Mouse (Mus musculus): Measurements from ENCODE around the gene Ehd1. TPM values are rescaled to one million over a fixed set of nuclear protein-coding genes. Genes with fewer than 3 reads are reported as not detected.

Gene Ehd1
- polyA plus RNA-seq, 1 experiment, result 433 TPM

GRCm38 (mm10) chr19:6272738-6273137 is 3.8 kb upstream of the Ehd1 start:
- no peaks in the 10 kb centered on the region for H3K27me3 ChIP-seq (ENCODE audit: control insufficient read depth, insufficient read depth, insufficient read length)

DNA sequence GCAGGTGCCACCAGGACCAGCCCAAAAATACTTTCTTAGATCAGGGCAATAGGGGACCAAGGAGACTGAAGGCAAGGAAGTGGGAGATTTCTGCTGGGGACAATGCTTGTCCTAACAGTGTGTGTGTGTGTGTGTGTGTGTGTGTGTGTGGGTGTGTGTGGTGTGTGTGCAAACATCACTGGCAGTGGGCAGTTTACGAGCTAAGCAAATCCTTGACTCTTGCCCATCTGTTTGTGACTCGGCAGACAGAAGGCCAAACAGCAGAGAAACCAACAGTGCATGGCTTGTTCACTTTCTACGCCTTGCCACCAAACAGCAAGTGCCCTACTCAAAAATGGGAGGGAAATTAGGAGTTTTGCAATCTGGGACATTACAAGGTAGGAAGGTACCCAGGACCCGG is 2.9 kb upstream of the Ehd1 start:
- H3K4me3 ChIP-seq, result no peak overlapping the region
- H3K27me3 ChIP-seq (ENCODE audit: control insufficient read depth, insufficient read depth, insufficient read length), result no peaks in the 10 kb centered on the region
- no peak overlapping the region for H3ac ChIP-seq (ENCODE audit: control insufficient read depth, insufficient read length)
- no peak overlapping the region for H3K4me2 ChIP-seq (ENCODE audit: low read depth)
- no peak for TF ChIP-seq POLR2A (IDR thresholded peaks at IDR 0.05; ENCODE audit: insufficient read length, low read depth)
- H3K79me2 ChIP-seq (ENCODE audit: control insufficient read depth, insufficient read depth), result peaks cover 14% of the 10 kb centered on the region
- peaks cover 1% of the 10 kb centered on the region for H3K36me3 ChIP-seq (ENCODE audit: control insufficient read depth, insufficient read depth)

More at GRCm38 (mm10) chr19:6272738-6273137, 3.8 kb upstream of the Ehd1 start:
- H3K36me3 ChIP-seq (ENCODE audit: control insufficient read depth, insufficient read depth), result no peaks in the 10 kb centered on the region
- H3ac ChIP-seq (ENCODE audit: control insufficient read depth, insufficient read length), result no peak overlapping the region
- no peak overlapping the region for H3K4me3 ChIP-seq
- H3K4me2 ChIP-seq (ENCODE audit: low read depth), result no peak overlapping the region
- no peak for TF ChIP-seq USF1 (IDR thresholded peaks at IDR 0.05; ENCODE audit: low read depth)
- no peak for TF ChIP-seq TCF3 (IDR thresholded peaks at IDR 0.05; ENCODE audit: insufficient read length, low read depth)
- no peak for TF ChIP-seq POLR2A (IDR thresholded peaks at IDR 0.05; ENCODE audit: insufficient read length, low read depth)
- TF ChIP-seq POLR2AphosphoS2 (IDR thresholded peaks at IDR 0.05; ENCODE audit: insufficient read length, low read depth), result no peak
- no peak for TF ChIP-seq CEBPB (IDR thresholded peaks at IDR 0.05; ENCODE audit: insufficient read depth, poor library complexity, severe bottlenecking)
- TF ChIP-seq MYOD1 (IDR thresholded peaks at IDR 0.05; ENCODE audit: control insufficient read depth in 1 of 3, insufficient read length in 2 of 3, low read depth in 2 of 3), result no peak
- no peak for TF ChIP-seq SRF (IDR thresholded peaks at IDR 0.05; ENCODE audit: control insufficient read depth, insufficient read length, low read depth)
- TF ChIP-seq TCF12 (IDR thresholded peaks at IDR 0.05; ENCODE audit: insufficient read depth, poor library complexity, severe bottlenecking), result no peak
- TF ChIP-seq MAX (IDR thresholded peaks at IDR 0.05; ENCODE audit: low read depth), result no peak
- no peak for TF ChIP-seq REST (IDR thresholded peaks at IDR 0.05; ENCODE audit: insufficient read depth, insufficient read length)
- no peak for TF ChIP-seq E2F4 (IDR thresholded peaks at IDR 0.05; ENCODE audit: insufficient read depth)
- no peak for TF ChIP-seq MYOG (IDR thresholded peaks at IDR 0.05; ENCODE audit: control insufficient read depth in 1 of 3, insufficient read depth in 1 of 3, insufficient read length in 2 of 3, low read depth in 2 of 3)
- H3K79me2 ChIP-seq (ENCODE audit: control insufficient read depth, insufficient read depth), result peaks cover 8% of the 10 kb centered on the region

DNA sequence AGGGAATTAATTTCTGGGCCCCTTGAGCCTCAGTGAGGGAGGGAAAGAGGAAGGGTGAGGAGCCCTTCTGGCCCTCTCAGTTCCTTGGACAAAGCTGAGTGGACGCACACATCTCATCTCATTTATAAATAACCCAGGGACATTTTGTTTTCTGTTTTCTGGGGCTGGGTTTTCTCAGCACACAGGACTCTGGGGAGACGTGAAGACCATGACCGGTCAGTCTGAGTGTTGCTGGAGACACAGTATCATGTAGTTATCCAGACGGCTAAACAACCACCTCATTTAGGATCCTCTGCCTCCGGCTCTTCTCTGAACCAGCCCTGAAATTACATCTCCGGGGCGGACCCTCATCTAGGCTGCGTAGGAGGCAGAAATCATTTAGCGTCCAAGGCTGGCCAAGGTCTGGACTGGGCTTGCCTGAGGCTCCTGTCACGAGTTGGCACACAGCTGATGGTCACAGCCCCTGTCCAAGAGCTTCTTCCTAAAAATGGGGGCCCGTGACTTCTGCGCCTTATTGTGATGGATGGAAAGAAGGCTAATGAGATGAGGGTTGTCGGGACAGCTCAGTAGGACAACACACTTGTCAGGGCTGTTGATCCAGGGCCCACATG is 2.4 kb upstream of the Ehd1 start:
- Histone ChIP-seq H3K36me3 (ENCODE audit: control insufficient read depth, insufficient read depth) (peaks cover 4% of the 10 kb centered on the region), H3K79me2 (ENCODE audit: control insufficient read depth, insufficient read depth) (peaks cover 19% of the 10 kb centered on the region), H3K27me3 (ENCODE audit: control insufficient read depth, insufficient read depth, insufficient read length) (no peaks in the 10 kb centered on the region), H3ac (ENCODE audit: control insufficient read depth, insufficient read length) (no peak overlapping the region), H3K4me2 (ENCODE audit: low read depth) (no peak overlapping the region), H3K4me3 (no peak overlapping the region)
- TF ChIP-seq E2F4 (IDR thresholded peaks at IDR 0.05; ENCODE audit: insufficient read depth), result no peak
- no peak for TF ChIP-seq CEBPB (IDR thresholded peaks at IDR 0.05; ENCODE audit: insufficient read depth, poor library complexity, severe bottlenecking)
- no peak for TF ChIP-seq TCF3 (IDR thresholded peaks at IDR 0.05; ENCODE audit: insufficient read length, low read depth)
- TF ChIP-seq REST (IDR thresholded peaks at IDR 0.05; ENCODE audit: insufficient read depth, insufficient read length), result no peak
- no peak for TF ChIP-seq SRF (IDR thresholded peaks at IDR 0.05; ENCODE audit: control insufficient read depth, insufficient read length, low read depth)
- no peak for TF ChIP-seq MAX (IDR thresholded peaks at IDR 0.05; ENCODE audit: low read depth)
- no peak for TF ChIP-seq MYOD1 (IDR thresholded peaks at IDR 0.05; ENCODE audit: control insufficient read depth in 1 of 3, insufficient read length in 2 of 3, low read depth in 2 of 3)
- no peak for TF ChIP-seq MYOG (IDR thresholded peaks at IDR 0.05; ENCODE audit: control insufficient read depth in 1 of 3, insufficient read depth in 1 of 3, insufficient read length in 2 of 3, low read depth in 2 of 3)
- no peak for TF ChIP-seq USF1 (IDR thresholded peaks at IDR 0.05; ENCODE audit: low read depth)

DNA sequence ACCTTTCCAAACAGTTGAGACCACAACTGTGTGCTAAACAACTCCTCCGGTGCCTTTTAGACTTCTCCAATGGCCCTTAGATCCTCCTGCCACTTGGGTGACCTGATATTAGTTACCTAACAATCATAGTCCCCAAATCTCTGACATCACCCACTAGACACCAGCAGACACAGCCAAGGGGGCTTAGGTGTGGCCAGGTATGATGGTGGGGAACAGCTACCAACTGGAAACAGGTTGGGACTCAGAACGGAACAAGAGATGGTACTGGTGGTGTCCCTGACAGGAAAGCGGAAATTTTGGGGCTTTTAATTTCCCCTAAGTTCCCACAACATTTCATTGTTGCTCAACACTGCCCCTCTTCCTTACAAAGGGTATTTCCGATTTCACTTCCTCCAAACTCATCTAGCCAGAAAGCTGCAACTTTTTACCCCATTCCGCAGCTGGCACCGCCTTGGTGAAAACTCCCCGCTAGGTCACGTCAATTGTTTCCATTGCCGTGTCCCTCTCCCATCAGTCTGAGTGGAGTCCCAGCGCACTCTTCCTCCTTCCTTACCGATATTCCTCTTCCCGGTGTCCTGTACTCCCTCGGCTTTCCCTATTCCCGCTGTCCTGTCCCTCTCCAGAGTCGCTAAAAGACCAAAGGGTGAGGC is 660 bp upstream of the Ehd1 start:
- Histone ChIP-seq H3K4me3 (peak overlapping the region; percentile 97), H3K4me2 (ENCODE audit: low read depth) (peak overlapping the region; percentile 89), H3ac (ENCODE audit: control insufficient read depth, insufficient read length) (peak overlapping the region; percentile 84), H3K27me3 (ENCODE audit: control insufficient read depth, insufficient read depth, insufficient read length) (no peaks in the 10 kb centered on the region), H3K79me2 (ENCODE audit: control insufficient read depth, insufficient read depth) (peaks cover 36% of the 10 kb centered on the region), H3K36me3 (ENCODE audit: control insufficient read depth, insufficient read depth) (peaks cover 11% of the 10 kb centered on the region)
- TF ChIP-seq USF1 (IDR thresholded peaks at IDR 0.05; ENCODE audit: low read depth), result no peak
- no peak for TF ChIP-seq REST (IDR thresholded peaks at IDR 0.05; ENCODE audit: insufficient read depth, insufficient read length)
- no peak for TF ChIP-seq E2F4 (IDR thresholded peaks at IDR 0.05; ENCODE audit: insufficient read depth)
- TF ChIP-seq MYOG (IDR thresholded peaks at IDR 0.05; ENCODE audit: control insufficient read depth in 1 of 3, insufficient read depth in 1 of 3, insufficient read length in 2 of 3, low read depth in 2 of 3), result no peak
- no peak for TF ChIP-seq TCF3 (IDR thresholded peaks at IDR 0.05; ENCODE audit: insufficient read length, low read depth)
- TF ChIP-seq TCF12 (IDR thresholded peaks at IDR 0.05; ENCODE audit: insufficient read depth, poor library complexity, severe bottlenecking), result no peak
- no peak for TF ChIP-seq SRF (IDR thresholded peaks at IDR 0.05; ENCODE audit: control insufficient read depth, insufficient read length, low read depth)
- no peak for TF ChIP-seq CEBPB (IDR thresholded peaks at IDR 0.05; ENCODE audit: insufficient read depth, poor library complexity, severe bottlenecking)
- TF ChIP-seq MYOD1 (IDR thresholded peaks at IDR 0.05; ENCODE audit: control insufficient read depth in 1 of 3, insufficient read length in 2 of 3, low read depth in 2 of 3), result no peak
- TF ChIP-seq POLR2A (IDR thresholded peaks at IDR 0.05; ENCODE audit: insufficient read length, low read depth), result no peak
- no peak for TF ChIP-seq MAX (IDR thresholded peaks at IDR 0.05; ENCODE audit: low read depth)
- TF ChIP-seq POLR2AphosphoS2 (IDR thresholded peaks at IDR 0.05; ENCODE audit: insufficient read length, low read depth), result no peak

Data from myocyte (in vitro differentiated cells).